Mouse (Mus musculus): Measurements from ENCODE around the gene Ntrk1. TPM values are rescaled to one million over a fixed set of nuclear protein-coding genes. Genes with fewer than 3 reads are reported as not detected.

Gene Ntrk1
- polyA plus RNA-seq, 1 experiment from 2014 or later = 0.74 TPM

DNA sequence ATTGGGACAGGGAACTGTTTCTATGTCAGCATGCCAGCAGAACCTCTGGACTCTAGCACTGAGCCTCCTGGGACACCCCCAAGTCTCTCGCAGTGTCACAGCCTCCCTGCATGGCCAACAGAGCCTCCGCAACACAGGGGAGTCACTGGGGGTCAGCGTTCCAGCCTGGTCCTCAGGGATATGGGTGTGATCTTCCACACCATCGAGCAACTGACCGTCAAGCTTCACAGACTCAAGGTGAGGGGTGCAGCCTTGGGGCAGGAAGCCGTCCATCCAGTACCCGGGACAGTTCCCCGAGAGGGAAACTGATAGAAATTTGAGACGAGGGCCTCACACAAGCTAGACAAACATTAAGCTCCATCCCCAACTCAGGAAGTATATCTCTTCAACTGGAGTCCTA, 59.6 kb downstream of the Ntrk1 start:
- ATAC-seq = no peak

DNA sequence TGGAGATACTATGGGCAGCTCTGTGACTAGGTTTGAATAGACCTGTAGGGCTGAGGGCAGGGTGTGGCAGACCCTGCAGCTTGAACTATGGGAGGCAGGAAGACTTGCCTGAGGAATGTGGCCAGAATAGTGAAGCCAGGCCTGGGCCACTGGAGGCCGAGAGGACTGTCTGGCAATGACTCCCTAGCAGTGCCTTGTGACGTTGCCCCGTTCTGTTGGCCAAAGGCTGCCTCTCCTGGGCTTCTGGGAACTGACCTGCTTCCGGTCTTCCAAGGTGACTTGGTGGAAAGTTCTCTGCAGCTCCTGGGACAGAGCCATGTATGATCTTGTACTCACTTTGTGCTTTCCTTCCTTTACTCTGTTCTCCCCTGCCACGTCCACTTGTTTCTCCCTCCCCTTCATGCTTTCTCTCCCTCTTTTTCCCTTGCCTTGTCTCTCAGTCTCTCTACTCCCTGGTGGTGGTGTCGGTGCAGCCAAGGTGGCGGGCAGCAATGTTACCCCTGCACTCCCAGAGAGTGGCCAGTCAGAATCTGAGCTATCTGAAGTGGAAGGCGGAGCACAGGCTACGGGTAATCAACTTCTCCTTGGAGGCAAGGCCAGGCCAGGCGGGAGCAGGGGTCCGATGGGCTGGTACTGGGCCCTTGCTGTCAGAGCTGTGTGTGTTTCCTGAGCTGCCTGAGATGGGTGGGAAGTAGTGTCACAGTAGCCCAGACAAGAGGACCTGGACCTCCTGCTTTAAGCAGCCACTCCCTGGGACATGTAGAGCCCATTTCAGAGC, 60.8 kb downstream of the Ntrk1 start:
- Histone ChIP-seq H3K36me3 (ENCODE audit: control insufficient read depth, insufficient read depth, low read length) (peaks cover 98% of the 10 kb centered on the region), H3K9ac (ENCODE audit: low read length) (no peak overlapping the region), H3K9me3 (replicated peaks; ENCODE audit: control insufficient read depth, low read length) (no peaks in the 10 kb centered on the region), H3K4me2 (ENCODE audit: low read length) (no peak overlapping the region), H3K27me3 (replicated peaks; ENCODE audit: control insufficient read depth, insufficient read depth, low read length) (no peaks in the 10 kb centered on the region), H3K4me3 (ENCODE audit: low read depth, low read length) (no peak overlapping the region), H3K27ac (ENCODE audit: low read depth, low read length) (no peak overlapping the region), H3K4me1 (ENCODE audit: control insufficient read depth, insufficient read depth, low read length) (no peaks in the 10 kb centered on the region)
- WGBS = 87% methylated on average over 11 of the region's 11 CpGs
- ATAC-seq = no peak
- no peak for DNase-seq (ENCODE audit: low spot score)

More for the DNA sequence above, 59.6 kb downstream of the Ntrk1 start:
- no peaks in the 10 kb centered on the region for H3K4me1 ChIP-seq (ENCODE audit: control insufficient read depth, insufficient read depth, low read length)
- no peaks in the 10 kb centered on the region for H3K27me3 ChIP-seq (replicated peaks; ENCODE audit: control insufficient read depth, insufficient read depth, low read length)
- no peak overlapping the region for H3K4me3 ChIP-seq (ENCODE audit: low read depth, low read length)
- H3K27ac ChIP-seq (ENCODE audit: low read depth, low read length) = no peak overlapping the region
- H3K9me3 ChIP-seq (replicated peaks; ENCODE audit: control insufficient read depth, low read length) = no peaks in the 10 kb centered on the region
- WGBS = 88% methylated on average over 9 of the region's 9 CpGs
- no peak for DNase-seq (ENCODE audit: low spot score)
- H3K9ac ChIP-seq (ENCODE audit: low read length) = no peak overlapping the region
- no peak overlapping the region for H3K4me2 ChIP-seq (ENCODE audit: low read length)
- H3K36me3 ChIP-seq (ENCODE audit: control insufficient read depth, insufficient read depth, low read length) = peaks cover 91% of the 10 kb centered on the region

DNA sequence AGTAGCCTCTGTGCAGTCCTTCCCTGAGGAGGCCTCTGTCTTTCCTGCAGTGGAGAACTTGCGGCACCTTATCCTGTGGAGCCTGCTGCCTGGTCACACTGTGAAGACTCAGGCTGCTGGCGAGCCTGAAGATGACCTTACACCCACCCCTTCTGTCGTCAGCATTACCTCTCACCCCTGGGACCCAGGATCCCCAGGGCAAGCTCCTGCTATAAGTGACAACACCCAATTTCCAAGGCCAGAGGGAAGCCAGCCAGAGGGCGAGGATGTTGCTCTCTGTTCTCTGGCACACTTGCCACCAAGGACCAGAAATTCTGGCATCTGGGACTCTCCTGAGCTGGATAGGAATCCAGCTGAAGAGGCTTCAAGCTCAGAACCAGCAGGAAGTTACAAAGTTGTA, 61.9 kb downstream of the Ntrk1 start:
- 88% methylated on average over 4 of the region's 4 CpGs for WGBS
- H3K27me3 ChIP-seq (replicated peaks; ENCODE audit: control insufficient read depth, insufficient read depth, low read length) = no peaks in the 10 kb centered on the region
- DNase-seq (ENCODE audit: low spot score) = no peak
- no peaks in the 10 kb centered on the region for H3K9me3 ChIP-seq (replicated peaks; ENCODE audit: control insufficient read depth, low read length)
- H3K9ac ChIP-seq (ENCODE audit: low read length) = no peak overlapping the region
- H3K27ac ChIP-seq (ENCODE audit: low read depth, low read length) = no peak overlapping the region
- no peak overlapping the region for H3K4me2 ChIP-seq (ENCODE audit: low read length)
- no peaks in the 10 kb centered on the region for H3K4me1 ChIP-seq (ENCODE audit: control insufficient read depth, insufficient read depth, low read length)
- H3K36me3 ChIP-seq (ENCODE audit: control insufficient read depth, insufficient read depth, low read length) = peaks cover 99% of the 10 kb centered on the region
- H3K4me3 ChIP-seq (ENCODE audit: low read depth, low read length) = no peak overlapping the region
- ATAC-seq = no peak

DNA sequence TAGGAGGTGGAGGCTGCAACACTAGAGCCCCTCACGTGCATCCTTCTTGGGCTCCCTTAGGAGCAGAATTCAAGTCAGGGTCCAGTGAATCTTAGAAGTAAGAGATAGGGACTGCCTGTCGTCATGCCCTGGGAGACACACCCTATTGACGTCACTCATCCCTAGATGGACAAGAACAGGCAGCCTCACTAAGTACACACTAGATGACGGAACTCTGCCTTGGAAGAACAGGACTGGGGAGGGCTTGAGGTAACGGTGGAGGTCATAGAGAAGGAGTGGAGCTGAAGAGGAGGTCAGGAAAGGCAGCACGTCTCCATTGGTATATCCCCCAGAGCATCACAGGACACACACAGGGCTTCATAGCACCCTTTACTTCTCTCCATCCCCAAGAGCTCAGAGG, 66.3 kb downstream of the Ntrk1 start:
- DNase-seq (ENCODE audit: low spot score) = no peak
- H3K9me3 ChIP-seq (replicated peaks; ENCODE audit: control insufficient read depth, low read length) = no peaks in the 10 kb centered on the region
- H3K36me3 ChIP-seq (ENCODE audit: control insufficient read depth, insufficient read depth, low read length) = peaks cover 97% of the 10 kb centered on the region
- no peak overlapping the region for H3K27ac ChIP-seq (ENCODE audit: low read depth, low read length)
- ATAC-seq = no peak
- no peak overlapping the region for H3K9ac ChIP-seq (ENCODE audit: low read length)
- no peak overlapping the region for H3K4me2 ChIP-seq (ENCODE audit: low read length)
- 91% methylated on average over 6 of the region's 6 CpGs for WGBS
- H3K4me1 ChIP-seq (ENCODE audit: control insufficient read depth, insufficient read depth, low read length) = no peaks in the 10 kb centered on the region
- no peak overlapping the region for H3K4me3 ChIP-seq (ENCODE audit: low read depth, low read length)
- H3K27me3 ChIP-seq (replicated peaks; ENCODE audit: control insufficient read depth, insufficient read depth, low read length) = no peaks in the 10 kb centered on the region

Other genes starting within 250 kb of the Ntrk1 start
- gene Arhgef11, start 177.6 kb downstream of the Ntrk1 start, polyA plus RNA-seq (2014; fragmentation: Nextera tagmentation; extraction: Ambion mirVana) = 16.9 and 20.8 TPM in 2 replicates
- 0.13 and 0.62 TPM in 2 replicates for gene Lrrc71, start 46.5 kb downstream of the Ntrk1 start, polyA plus RNA-seq (2014; fragmentation: Nextera tagmentation; extraction: Ambion mirVana)
- gene Insrr, start 1.8 kb upstream of the Ntrk1 start, polyA plus RNA-seq (2014; fragmentation: Nextera tagmentation; extraction: Ambion mirVana) = 0.62 and 0.66 TPM in 2 replicates
- 5.2 and 6.0 TPM in 2 replicates for gene Pear1, start 29.1 kb upstream of the Ntrk1 start, polyA plus RNA-seq (2014; fragmentation: Nextera tagmentation; extraction: Ambion mirVana)
- not detected in 2 replicates for gene Sh2d2a, start 51.6 kb upstream of the Ntrk1 start, polyA plus RNA-seq (2014; fragmentation: Nextera tagmentation; extraction: Ambion mirVana)
- 16.1 and 18.5 TPM in 2 replicates for gene Prcc, start 90.4 kb upstream of the Ntrk1 start, polyA plus RNA-seq (2014; fragmentation: Nextera tagmentation; extraction: Ambion mirVana)
- 99.1 and 137 TPM in 2 replicates for gene Hdgf, start 111.2 kb upstream of the Ntrk1 start, polyA plus RNA-seq (2014; fragmentation: Nextera tagmentation; extraction: Ambion mirVana)
- gene Mrpl24, start 124.3 kb upstream of the Ntrk1 start, polyA plus RNA-seq (2014; fragmentation: Nextera tagmentation; extraction: Ambion mirVana) = 69.5 and 71.2 TPM in 2 replicates
- gene Isg20l2, start 135.2 kb upstream of the Ntrk1 start, polyA plus RNA-seq (2014; fragmentation: Nextera tagmentation; extraction: Ambion mirVana) = 17.9 and 20.0 TPM in 2 replicates
- gene Rrnad1, start 135.6 kb upstream of the Ntrk1 start, polyA plus RNA-seq (2014; fragmentation: Nextera tagmentation; extraction: Ambion mirVana) = 15.6 and 20.2 TPM in 2 replicates
- 32.8 and 35.9 TPM in 2 replicates for gene Crabp2, start 153.5 kb upstream of the Ntrk1 start, polyA plus RNA-seq (2014; fragmentation: Nextera tagmentation; extraction: Ambion mirVana)
- 23.1 and 27.8 TPM in 2 replicates for gene Nes, start 175.9 kb upstream of the Ntrk1 start, polyA plus RNA-seq (2014; fragmentation: Nextera tagmentation; extraction: Ambion mirVana)
- 13.5 and 21.9 TPM in 2 replicates for gene Bcan, start 205.1 kb upstream of the Ntrk1 start, polyA plus RNA-seq (2014; fragmentation: Nextera tagmentation; extraction: Ambion mirVana)
- 0.52 TPM in 1 of 2 replicates, not detected in the other for gene Hapln2, start 232.4 kb upstream of the Ntrk1 start, polyA plus RNA-seq (2014; fragmentation: Nextera tagmentation; extraction: Ambion mirVana)
- gene Gpatch4, start 247.9 kb upstream of the Ntrk1 start, polyA plus RNA-seq (2014; fragmentation: Nextera tagmentation; extraction: Ambion mirVana) = 22.9 and 25.2 TPM in 2 replicates